Mouse (Mus musculus) CD4-positive helper T cell, adult 2 months (primary cell): Measurements from ENCODE around the gene Sbf1.
A peak's percentile ranks its signal among the peaks of the same experiment; 100 is the strongest.

Source experiments
- DNase-seq: peaks from one replicate; pipeline ENCODE4 v3.0.0-alpha.2; 2012; ENCODE audit warnings: low read depth, missing footprints, low spot score

Gene Sbf1

GRCm38 (mm10) chr15:89315190-89315731 is at the start of gene Sbf1:
Gene Sbf1, minus strand, starts transcription at chr15:89315311.
- peak; percentile 96 for DNase-seq

- DNase-seq: no peak
Measured at GRCm38 (mm10) chr15:89363051-89363450, 47.9 kb upstream of the Sbf1 start.

GRCm38 (mm10) chr15:89358784-89359183 is 43.7 kb upstream of the Sbf1 start:
- no peak for DNase-seq

- DNase-seq: peak; percentile 76
Measured at GRCm38 (mm10) chr15:89356372-89356771, 41.3 kb upstream of the Sbf1 start.

- peak; percentile 97 for DNase-seq
Measured at GRCm38 (mm10) chr15:89355241-89356187, 40.4 kb upstream of the Sbf1 start, which contains the start of the genes Lmf2 and Ncaph2. Gene Lmf2, minus strand, starts transcription at chr15:89355659. Gene Ncaph2, plus strand, starts transcription at chr15:89355719.

GRCm38 (mm10) chr15:89354455-89354854 is 39.3 kb upstream of the Sbf1 start:
- no peak for DNase-seq

- DNase-seq: no peak
Measured at GRCm38 (mm10) chr15:89353837-89354236, 38.7 kb upstream of the Sbf1 start.

GRCm38 (mm10) chr15:89352795-89353194 is 37.7 kb upstream of the Sbf1 start:
- DNase-seq: no peak

GRCm38 (mm10) chr15:89352054-89352453 is 36.9 kb upstream of the Sbf1 start:
- no peak for DNase-seq

- DNase-seq: no peak
Measured at GRCm38 (mm10) chr15:89351302-89351701, 36.2 kb upstream of the Sbf1 start.

- DNase-seq: no peak
Measured at GRCm38 (mm10) chr15:89350447-89350846, 35.3 kb upstream of the Sbf1 start.

GRCm38 (mm10) chr15:89343325-89343724 is 28.2 kb upstream of the Sbf1 start:
- peak; percentile 19 for DNase-seq

- DNase-seq: no peak
Measured at GRCm38 (mm10) chr15:89341678-89342077, 26.6 kb upstream of the Sbf1 start.

GRCm38 (mm10) chr15:89340136-89340535 is 25.0 kb upstream of the Sbf1 start:
- no peak for DNase-seq

- no peak for DNase-seq
Measured at GRCm38 (mm10) chr15:89339696-89340095, 24.6 kb upstream of the Sbf1 start.

- DNase-seq: no peak
Measured at GRCm38 (mm10) chr15:89336422-89336821, 21.3 kb upstream of the Sbf1 start.

GRCm38 (mm10) chr15:89334774-89335537 is 19.8 kb upstream of the Sbf1 start:
- no peak for DNase-seq

- no peak for DNase-seq
Measured at GRCm38 (mm10) chr15:89334271-89334670, 19.2 kb upstream of the Sbf1 start, which contains the start of gene Miox. Gene Miox, plus strand, starts transcription at chr15:89334398.

- DNase-seq: no peak
Measured at GRCm38 (mm10) chr15:89326441-89326840, 11.3 kb upstream of the Sbf1 start.

GRCm38 (mm10) chr15:89323656-89324055 is 8.5 kb upstream of the Sbf1 start:
- no peak for DNase-seq

- no peak for DNase-seq
Measured at GRCm38 (mm10) chr15:89322670-89323522, 7.8 kb upstream of the Sbf1 start, which contains the start of gene Adm2. Gene Adm2, plus strand, starts transcription at chr15:89322720.
